Mouse (Mus musculus) heart, postnatal 36 days (tissue): ENCODE results near the gene Grm5. TPM values are rescaled to one million over a fixed set of nuclear protein-coding genes. Genes with fewer than 3 reads are reported as not detected.

Source experiments
- DNase-seq, 2 experiments: peaks; one replicate each; pipeline ENCODE4 v3.0.0; 2021 to 2022
- intact Hi-C: fragments of 180-260 bp; cut with DNase I; formaldehyde crosslinking; loops from one replicate; pipeline ENCODE4 v1.15.1; 2025
- total RNA-seq, 2 experiments: library from RNA; stranded (reverse); gene quantifications; 2 replicates each; pipeline ENCODE4 v1.2.3; 2021

Gene Grm5
- not detected for total RNA-seq

- intact Hi-C loops, result no loop called here
- no peak for DNase-seq
Measured at GRCm38 (mm10) chr7:87583868-87584267, at the start of gene Grm5. TSS of gene Grm5 (plus strand) at chr7:87584168.

GRCm38 (mm10) chr7:87539031-87539430 lies 44.9 kb upstream of the Grm5 start:
- intact Hi-C loops, result no loop called here
- no peak for DNase-seq

GRCm38 (mm10) chr7:87565300-87565699 lies 18.7 kb upstream of the Grm5 start:
- intact Hi-C loops, result no loop called here
- DNase-seq, result no peak

GRCm38 (mm10) chr7:87566476-87566875 lies 17.5 kb upstream of the Grm5 start:
- DNase-seq, result no peak

GRCm38 (mm10) chr7:87584281-87584701 lies 323 bp downstream of the Grm5 start:
- intact Hi-C loops, result no loop called here
- DNase-seq, result no peak

More at GRCm38 (mm10) chr7:87566476-87566875, 17.5 kb upstream of the Grm5 start:
- intact Hi-C loops, result loop anchor here (2.0 kb wide), 1 partner anchor 456 kb away; no protein-coding TSS in a partner anchor

GRCm38 (mm10) chr7:87586271-87586937 lies 2.4 kb downstream of the Grm5 start:
- intact Hi-C loops, result no loop called here
- DNase-seq, result no peak

- intact Hi-C loops, result no loop called here
- DNase-seq, result no peak
Measured at GRCm38 (mm10) chr7:87587976-87588375, 4.0 kb downstream of the Grm5 start.

- no peak for DNase-seq
- intact Hi-C loops, result no loop called here
Measured at GRCm38 (mm10) chr7:87626251-87626650, 42.3 kb downstream of the Grm5 start.

- intact Hi-C loops, result no loop called here
- DNase-seq, result no peak
Measured at GRCm38 (mm10) chr7:87635530-87635929, 51.6 kb downstream of the Grm5 start.

GRCm38 (mm10) chr7:87650610-87651009 lies 66.6 kb downstream of the Grm5 start:
- no peak for DNase-seq
- intact Hi-C loops, result no loop called here

- no peak for DNase-seq
- intact Hi-C loops, result no loop called here
Measured at GRCm38 (mm10) chr7:87661794-87662193, 77.8 kb downstream of the Grm5 start.

- DNase-seq, result no peak
- intact Hi-C loops, result no loop called here
Measured at GRCm38 (mm10) chr7:87664041-87664440, 80.1 kb downstream of the Grm5 start.

GRCm38 (mm10) chr7:87716393-87716792 lies 132.4 kb downstream of the Grm5 start:
- intact Hi-C loops, result no loop called here

GRCm38 (mm10) chr7:87718631-87719030 lies 134.7 kb downstream of the Grm5 start:
- no peak for DNase-seq
- intact Hi-C loops, result no loop called here

More at GRCm38 (mm10) chr7:87716393-87716792, 132.4 kb downstream of the Grm5 start:
- no peak for DNase-seq

GRCm38 (mm10) chr7:87734511-87734910 lies 150.5 kb downstream of the Grm5 start:
- intact Hi-C loops, result no loop called here
- no peak for DNase-seq

- intact Hi-C loops, result no loop called here
- no peak for DNase-seq
Measured at GRCm38 (mm10) chr7:87761945-87762344, 178.0 kb downstream of the Grm5 start.

- intact Hi-C loops, result no loop called here
- DNase-seq, result no peak
Measured at GRCm38 (mm10) chr7:87762376-87762775, 178.4 kb downstream of the Grm5 start.

GRCm38 (mm10) chr7:87787560-87787959 lies 203.6 kb downstream of the Grm5 start:
- no peak for DNase-seq
- intact Hi-C loops, result no loop called here

GRCm38 (mm10) chr7:87788963-87789362 lies 205.0 kb downstream of the Grm5 start:
- intact Hi-C loops, result no loop called here

GRCm38 (mm10) chr7:87793896-87794295 lies 209.9 kb downstream of the Grm5 start:
- intact Hi-C loops, result no loop called here
- no peak for DNase-seq

More at GRCm38 (mm10) chr7:87788963-87789362, 205.0 kb downstream of the Grm5 start:
- no peak for DNase-seq

GRCm38 (mm10) chr7:87824898-87825297 lies 240.9 kb downstream of the Grm5 start:
- no peak for DNase-seq
- intact Hi-C loops, result no loop called here

- intact Hi-C loops, result no loop called here
- no peak for DNase-seq
Measured at GRCm38 (mm10) chr7:87834669-87835068, 250.7 kb downstream of the Grm5 start.

- DNase-seq, result no peak
- intact Hi-C loops, result no loop called here
Measured at GRCm38 (mm10) chr7:87838579-87838978, 254.6 kb downstream of the Grm5 start.
